Mouse (Mus musculus): ENCODE results near the gene Cped1. TPM values are rescaled to one million over a fixed set of nuclear protein-coding genes. Genes with fewer than 3 reads are reported as not detected.

The Cped1 gene
- polyA plus RNA-seq, 1 experiment, result 0.79 TPM

GRCm38 (mm10) chr6:22161944-22162343, 176.2 kb downstream of the Cped1 start:
- Histone ChIP-seq H3K27me3 (ENCODE audit: control insufficient read depth, insufficient read depth, insufficient read length) (no peaks in the 10 kb centered on the region), H3K4me3 (no peak overlapping the region), H3K4me2 (ENCODE audit: low read depth) (no peak overlapping the region), H3K36me3 (ENCODE audit: control insufficient read depth, insufficient read depth) (no peaks in the 10 kb centered on the region), H3K79me2 (ENCODE audit: control insufficient read depth, insufficient read depth) (no peaks in the 10 kb centered on the region), H3ac (ENCODE audit: control insufficient read depth, insufficient read length) (no peak overlapping the region)
- TF ChIP-seq USF1 (IDR thresholded peaks at IDR 0.05; ENCODE audit: low read depth), result no peak
- no peak for TF ChIP-seq POLR2A (IDR thresholded peaks at IDR 0.05; ENCODE audit: insufficient read length, low read depth)
- no peak for TF ChIP-seq CEBPB (IDR thresholded peaks at IDR 0.05; ENCODE audit: insufficient read depth, poor library complexity, severe bottlenecking)
- TF ChIP-seq POLR2AphosphoS2 (IDR thresholded peaks at IDR 0.05; ENCODE audit: insufficient read length, low read depth), result no peak

- TF ChIP-seq USF1 (IDR thresholded peaks at IDR 0.05; ENCODE audit: low read depth) (no peak), CEBPB (IDR thresholded peaks at IDR 0.05; ENCODE audit: insufficient read depth, poor library complexity, severe bottlenecking) (no peak), MYOD1 (IDR thresholded peaks at IDR 0.05; ENCODE audit: control insufficient read depth in 1 of 3, insufficient read length in 2 of 3, low read depth in 2 of 3) (no peak), SRF (IDR thresholded peaks at IDR 0.05; ENCODE audit: control insufficient read depth, insufficient read length, low read depth) (no peak), MYOG (IDR thresholded peaks at IDR 0.05; ENCODE audit: control insufficient read depth in 1 of 3, insufficient read depth in 1 of 3, insufficient read length in 2 of 3, low read depth in 2 of 3) (no peak), POLR2AphosphoS2 (IDR thresholded peaks at IDR 0.05; ENCODE audit: insufficient read length, low read depth) (no peak), E2F4 (IDR thresholded peaks at IDR 0.05; ENCODE audit: insufficient read depth) (no peak), MAX (IDR thresholded peaks at IDR 0.05; ENCODE audit: low read depth) (no peak), POLR2A (IDR thresholded peaks at IDR 0.05; ENCODE audit: insufficient read length, low read depth) (no peak), TCF3 (IDR thresholded peaks at IDR 0.05; ENCODE audit: insufficient read length, low read depth) (no peak), TCF12 (IDR thresholded peaks at IDR 0.05; ENCODE audit: insufficient read depth, poor library complexity, severe bottlenecking) (no peak), REST (IDR thresholded peaks at IDR 0.05; ENCODE audit: insufficient read depth, insufficient read length) (no peak)
- no peak overlapping the region for H3K4me3 ChIP-seq
- H3K36me3 ChIP-seq (ENCODE audit: control insufficient read depth, insufficient read depth), result no peaks in the 10 kb centered on the region
- no peak overlapping the region for H3ac ChIP-seq (ENCODE audit: control insufficient read depth, insufficient read length)
- H3K27me3 ChIP-seq (ENCODE audit: control insufficient read depth, insufficient read depth, insufficient read length), result no peaks in the 10 kb centered on the region
- H3K79me2 ChIP-seq (ENCODE audit: control insufficient read depth, insufficient read depth), result no peaks in the 10 kb centered on the region
- no peak overlapping the region for H3K4me2 ChIP-seq (ENCODE audit: low read depth)
Observed at GRCm38 (mm10) chr6:22168388-22168787, 182.7 kb downstream of the Cped1 start.

GRCm38 (mm10) chr6:22178721-22179295, 193.1 kb downstream of the Cped1 start:
- TF ChIP-seq POLR2AphosphoS2 (IDR thresholded peaks at IDR 0.05; ENCODE audit: insufficient read length, low read depth) (no peak), CEBPB (IDR thresholded peaks at IDR 0.05; ENCODE audit: insufficient read depth, poor library complexity, severe bottlenecking) (no peak), MYOD1 (IDR thresholded peaks at IDR 0.05; ENCODE audit: control insufficient read depth in 1 of 3, insufficient read length in 2 of 3, low read depth in 2 of 3) (no peak), TCF3 (IDR thresholded peaks at IDR 0.05; ENCODE audit: insufficient read length, low read depth) (no peak), MYOG (IDR thresholded peaks at IDR 0.05; ENCODE audit: control insufficient read depth in 1 of 3, insufficient read depth in 1 of 3, insufficient read length in 2 of 3, low read depth in 2 of 3) (no peak), TCF12 (IDR thresholded peaks at IDR 0.05; ENCODE audit: insufficient read depth, poor library complexity, severe bottlenecking) (no peak), USF1 (IDR thresholded peaks at IDR 0.05; ENCODE audit: low read depth) (no peak), POLR2A (IDR thresholded peaks at IDR 0.05; ENCODE audit: insufficient read length, low read depth) (no peak), E2F4 (IDR thresholded peaks at IDR 0.05; ENCODE audit: insufficient read depth) (no peak), REST (IDR thresholded peaks at IDR 0.05; ENCODE audit: insufficient read depth, insufficient read length) (no peak), MAX (IDR thresholded peaks at IDR 0.05; ENCODE audit: low read depth) (no peak), SRF (IDR thresholded peaks at IDR 0.05; ENCODE audit: control insufficient read depth, insufficient read length, low read depth) (no peak)
- no peaks in the 10 kb centered on the region for H3K79me2 ChIP-seq (ENCODE audit: control insufficient read depth, insufficient read depth)
- no peak overlapping the region for H3K4me2 ChIP-seq (ENCODE audit: low read depth)
- no peaks in the 10 kb centered on the region for H3K36me3 ChIP-seq (ENCODE audit: control insufficient read depth, insufficient read depth)
- H3K27me3 ChIP-seq (ENCODE audit: control insufficient read depth, insufficient read depth, insufficient read length), result no peaks in the 10 kb centered on the region
- H3K4me3 ChIP-seq, result no peak overlapping the region
- H3ac ChIP-seq (ENCODE audit: control insufficient read depth, insufficient read length), result no peak overlapping the region

DNA sequence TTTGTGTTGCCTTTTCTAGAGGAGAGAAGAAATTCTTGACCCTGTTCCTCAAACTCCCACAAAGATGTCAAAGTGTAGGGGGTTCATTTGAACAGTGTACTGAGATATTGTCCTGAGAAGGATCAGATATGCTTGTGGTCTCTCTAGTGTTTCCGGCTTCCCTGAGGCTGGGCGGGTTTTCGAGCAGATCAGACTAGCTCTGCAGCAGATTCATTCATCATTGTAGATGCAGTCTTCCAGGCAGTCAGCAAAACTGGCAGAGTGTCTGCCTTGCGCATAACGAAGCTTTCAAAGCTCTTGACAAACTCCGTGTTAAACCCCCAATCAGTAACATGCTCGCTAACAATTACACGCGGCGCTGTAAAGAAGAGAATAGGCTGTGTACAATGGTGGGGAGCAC, 194.6 kb downstream of the Cped1 start:
- Histone ChIP-seq H3K36me3 (ENCODE audit: control insufficient read depth, insufficient read depth) (no peaks in the 10 kb centered on the region), H3K4me3 (no peak overlapping the region), H3ac (ENCODE audit: control insufficient read depth, insufficient read length) (no peak overlapping the region), H3K4me2 (ENCODE audit: low read depth) (no peak overlapping the region), H3K27me3 (ENCODE audit: control insufficient read depth, insufficient read depth, insufficient read length) (no peaks in the 10 kb centered on the region), H3K79me2 (ENCODE audit: control insufficient read depth, insufficient read depth) (no peaks in the 10 kb centered on the region)
- no peak for TF ChIP-seq POLR2AphosphoS2 (IDR thresholded peaks at IDR 0.05; ENCODE audit: insufficient read length, low read depth)
- TF ChIP-seq CEBPB (IDR thresholded peaks at IDR 0.05; ENCODE audit: insufficient read depth, poor library complexity, severe bottlenecking), result no peak
- no peak for TF ChIP-seq TCF12 (IDR thresholded peaks at IDR 0.05; ENCODE audit: insufficient read depth, poor library complexity, severe bottlenecking)
- no peak for TF ChIP-seq POLR2A (IDR thresholded peaks at IDR 0.05; ENCODE audit: insufficient read length, low read depth)
- no peak for TF ChIP-seq MYOG (IDR thresholded peaks at IDR 0.05; ENCODE audit: control insufficient read depth in 1 of 3, insufficient read depth in 1 of 3, insufficient read length in 2 of 3, low read depth in 2 of 3)
- TF ChIP-seq TCF3 (IDR thresholded peaks at IDR 0.05; ENCODE audit: insufficient read length, low read depth), result no peak
- TF ChIP-seq MYOD1 (IDR thresholded peaks at IDR 0.05; ENCODE audit: control insufficient read depth in 1 of 3, insufficient read length in 2 of 3, low read depth in 2 of 3), result no peak
- no peak for TF ChIP-seq E2F4 (IDR thresholded peaks at IDR 0.05; ENCODE audit: insufficient read depth)
- TF ChIP-seq SRF (IDR thresholded peaks at IDR 0.05; ENCODE audit: control insufficient read depth, insufficient read length, low read depth), result no peak
- no peak for TF ChIP-seq USF1 (IDR thresholded peaks at IDR 0.05; ENCODE audit: low read depth)
- TF ChIP-seq REST (IDR thresholded peaks at IDR 0.05; ENCODE audit: insufficient read depth, insufficient read length), result no peak
- no peak for TF ChIP-seq MAX (IDR thresholded peaks at IDR 0.05; ENCODE audit: low read depth)
